Mouse (Mus musculus) embryonic stem cell, embryonic (primary cell): ENCODE measurements around the gene Prn.

Source experiments
- CTCF ChIA-PET, 4 experiments: fragments of 300-600 bp in 2 of 4; fragments of 350-600 bp in 2 of 4; sonication (Branson Sonifier 250); formaldehyde crosslinking; loops; one replicate each; lab custom pipeline; 2022; ENCODE audit warnings: inconsistent platforms in 2 of 4; lab: Charles Lee
- POLR2A ChIA-PET, 4 experiments: fragments of 300-600 bp in 2 of 4; fragments of 350-600 bp in 2 of 4; sonication (Branson Sonifier 250); formaldehyde crosslinking; loops; one replicate each; lab custom pipeline; 2022; ENCODE audit warnings: antibody characterized with exemption in 4 of 4, inconsistent platforms in 1 of 4; lab: Charles Lee

The Prn gene

GRCm38 (mm10) chr2:131934243-131934642 is 24.5 kb downstream of the Prn start:
- ChIA-PET POLR2A (interaction anchor here in 2 of 4 experiments (0.5 to 11.2 kb wide), 6 partner anchors 21 to 200 kb away, joined by 3 to 155 read pairs (median 6); partner anchors contain the start of genes Prn (in 2 of the 2) and Prnp (in 2 of the 2)), CTCF (interaction anchor here in 2 of 4 experiments (0.6 to 0.7 kb wide), 2 partner anchors 113 kb away, joined by 3 to 4 read pairs; no protein-coding TSS in a partner anchor)

- CTCF ChIA-PET = interaction anchor here (0.5 to 1.7 kb wide), 23 partner anchors 9 to 391 kb away, joined by 3 to 22 read pairs (median 4); partner anchors contain the start of genes Prn (in 1 of the 4), Prnd (in 1 of the 4) and Prnp (in 1 of the 4)
These were observed 25.8 kb downstream of the Prn start for GRCm38 (mm10) chr2:131935390-131936105.

GRCm38 (mm10) chr2:131936410-131936809 is 26.7 kb downstream of the Prn start:
- CTCF ChIA-PET = interaction anchor here (0.9 to 1.7 kb wide), 12 partner anchors 8 to 199 kb away, joined by 3 to 22 read pairs (median 6); partner anchors contain the start of genes Prn (in 1 of the 4), Prnd (in 1 of the 4) and Prnp (in 1 of the 4)
- POLR2A ChIA-PET = interaction anchor here in 3 of 4 experiments (0.7 to 11.2 kb wide), 15 partner anchors 17 to 115 kb away, joined by 3 to 155 read pairs (median 4); partner anchors contain the start of genes Prn (in 2 of the 3) and Prnp (in 2 of the 3)

More at GRCm38 (mm10) chr2:131935390-131936105, 25.8 kb downstream of the Prn start:
- POLR2A ChIA-PET = interaction anchor here in 3 of 4 experiments (0.7 to 11.2 kb wide), 24 partner anchors 18 to 114 kb away, joined by 3 to 155 read pairs (median 5); partner anchors contain the start of genes Prn (in 3 of the 3) and Prnp (in 3 of the 3)

- ChIA-PET POLR2A (interaction anchor here in 2 of 4 experiments (0.6 to 11.2 kb wide), 9 partner anchors 8 to 160 kb away, joined by 3 to 155 read pairs (median 3); partner anchors contain the start of genes Prn (in 1 of the 2) and Prnp (in 1 of the 2)), CTCF (interaction anchor here (0.5 to 1.9 kb wide), 38 partner anchors 9 to 803 kb away, joined by 3 to 21 read pairs (median 4); partner anchors contain the start of genes Prnd (in 2 of the 4), Prn (in 1 of the 4) and Prnp (in 1 of the 4))
These were observed 29.8 kb downstream of the Prn start for GRCm38 (mm10) chr2:131939404-131940111.

- CTCF ChIA-PET = interaction anchor here (0.9 to 1.9 kb wide), 14 partner anchors 8 to 395 kb away, joined by 3 to 21 read pairs (median 6); partner anchors contain the start of genes Prn (in 1 of the 4), Prnd (in 1 of the 4) and Prnp (in 1 of the 4)
- POLR2A ChIA-PET = interaction anchor here in 1 of 4 experiments (11.2 kb wide), 1 partner anchor 27 kb away, joined by 155 read pairs; the partner anchor contains the start of genes Prn and Prnp
These were observed 30.7 kb downstream of the Prn start for GRCm38 (mm10) chr2:131940506-131940905.

- ChIA-PET CTCF (interaction anchor here in 3 of 4 experiments (0.6 to 1.2 kb wide), 3 partner anchors 39 to 129 kb away, joined by 3 to 4 read pairs (median 3); no protein-coding TSS in a partner anchor), POLR2A (interaction anchor here in 1 of 4 experiments (1.0 to 11.2 kb wide), 3 partner anchors 28 to 118 kb away, joined by 3 to 155 read pairs (median 3); partner anchors contain the start of genes Prn and Prnp)
These were observed 31.7 kb downstream of the Prn start for GRCm38 (mm10) chr2:131941501-131941900.

- ChIA-PET CTCF (interaction anchor here in 1 of 4 experiments (0.6 to 1.0 kb wide), 2 partner anchors 9 to 28 kb away, joined by 4 to 5 read pairs; no protein-coding TSS in a partner anchor), POLR2A (interaction anchor here in 2 of 4 experiments (0.7 to 2.8 kb wide), 6 partner anchors 12 to 124 kb away, joined by 3 to 14 read pairs (median 4); partner anchors contain the start of genes Prn (in 1 of the 2), Prnp (in 1 of the 2) and Rassf2 (in 1 of the 2))
These were observed 34.6 kb downstream of the Prn start for GRCm38 (mm10) chr2:131944370-131944769.

GRCm38 (mm10) chr2:131945225-131945624 is 35.5 kb downstream of the Prn start:
- ChIA-PET POLR2A (interaction anchor here in 3 of 4 experiments (0.5 to 2.8 kb wide), 6 partner anchors 12 to 125 kb away, joined by 3 to 14 read pairs (median 4); partner anchors contain the start of genes Prn (in 1 of the 3) and Prnp (in 1 of the 3)), CTCF (interaction anchor here in 3 of 4 experiments (1.0 to 1.6 kb wide), 4 partner anchors 10 to 124 kb away, joined by 4 to 9 read pairs (median 5); no protein-coding TSS in a partner anchor)

- ChIA-PET CTCF (interaction anchor here in 3 of 4 experiments (0.6 to 1.6 kb wide), 6 partner anchors 10 to 1640 kb away, joined by 3 to 9 read pairs (median 4); no protein-coding TSS in a partner anchor), POLR2A (interaction anchor here in 3 of 4 experiments (0.5 to 2.8 kb wide), 8 partner anchors 13 to 196 kb away, joined by 3 to 14 read pairs (median 3); partner anchors contain the start of genes Prn (in 1 of the 3) and Prnp (in 1 of the 3))
These were observed 36.0 kb downstream of the Prn start for GRCm38 (mm10) chr2:131945765-131946164.

- CTCF ChIA-PET = interaction anchor here in 3 of 4 experiments (0.5 to 1.6 kb wide), 7 partner anchors 11 to 1640 kb away, joined by 3 to 11 read pairs (median 4); no protein-coding TSS in a partner anchor
- POLR2A ChIA-PET = interaction anchor here in 3 of 4 experiments (0.6 to 2.8 kb wide), 4 partner anchors 36 to 126 kb away, joined by 3 to 14 read pairs (median 4); partner anchors contain the start of genes Prn (in 1 of the 3) and Prnp (in 1 of the 3)
These were observed 36.6 kb downstream of the Prn start for GRCm38 (mm10) chr2:131946351-131946750.

- POLR2A ChIA-PET = interaction anchor here in 3 of 4 experiments (0.5 to 1.3 kb wide), 3 partner anchors 11 to 117 kb away, joined by 3 to 5 read pairs (median 3); no protein-coding TSS in a partner anchor
- CTCF ChIA-PET = interaction anchor here (0.5 to 1.8 kb wide), 8 partner anchors 8 to 403 kb away, joined by 3 to 7 read pairs (median 4); no protein-coding TSS in a partner anchor
These were observed 38.4 kb downstream of the Prn start for GRCm38 (mm10) chr2:131948156-131948555.

- CTCF ChIA-PET = interaction anchor here (0.5 to 2.5 kb wide), 21 partner anchors 9 to 1065 kb away, joined by 3 to 33 read pairs (median 6); no protein-coding TSS in a partner anchor
- POLR2A ChIA-PET = interaction anchor here in 2 of 4 experiments (0.8 to 3.1 kb wide), 8 partner anchors 17 to 128 kb away, joined by 3 to 12 read pairs (median 4); partner anchors contain the start of genes Prn (in 1 of the 2) and Prnp (in 1 of the 2)
These were observed 39.3 kb downstream of the Prn start for GRCm38 (mm10) chr2:131948916-131949639.

- ChIA-PET CTCF (interaction anchor here (0.5 to 2.5 kb wide), 21 partner anchors 10 to 1066 kb away, joined by 3 to 33 read pairs (median 6); no protein-coding TSS in a partner anchor), POLR2A (interaction anchor here in 2 of 4 experiments (0.8 to 3.1 kb wide), 9 partner anchors 17 to 129 kb away, joined by 3 to 12 read pairs (median 4); partner anchors contain the start of genes Prn (in 1 of the 2) and Prnp (in 1 of the 2))
These were observed 40.2 kb downstream of the Prn start for GRCm38 (mm10) chr2:131949767-131950597.

GRCm38 (mm10) chr2:131950598-131951095 is 40.9 kb downstream of the Prn start, which contains the start of gene Prnd:
Prnd (plus strand) TSS chr2:131950861.
- POLR2A ChIA-PET = interaction anchor here in 3 of 4 experiments (0.6 to 3.1 kb wide), 10 partner anchors 18 to 130 kb away, joined by 3 to 12 read pairs (median 4); partner anchors contain the start of gene Rassf2 (in 1 of the 3)

More at GRCm38 (mm10) chr2:131950598-131951095, 40.9 kb downstream of the Prn start, which contains the start of gene Prnd:
- CTCF ChIA-PET = interaction anchor here in 3 of 4 experiments (0.7 to 2.5 kb wide), 13 partner anchors 11 to 336 kb away, joined by 3 to 33 read pairs (median 7); no protein-coding TSS in a partner anchor
